Mouse (Mus musculus): ENCODE results near the gene Samd7. TPM values are rescaled to one million over a fixed set of nuclear protein-coding genes. Genes with fewer than 3 reads are reported as not detected.

Gene Samd7
- total RNA-seq (2023): not detected

DNA sequence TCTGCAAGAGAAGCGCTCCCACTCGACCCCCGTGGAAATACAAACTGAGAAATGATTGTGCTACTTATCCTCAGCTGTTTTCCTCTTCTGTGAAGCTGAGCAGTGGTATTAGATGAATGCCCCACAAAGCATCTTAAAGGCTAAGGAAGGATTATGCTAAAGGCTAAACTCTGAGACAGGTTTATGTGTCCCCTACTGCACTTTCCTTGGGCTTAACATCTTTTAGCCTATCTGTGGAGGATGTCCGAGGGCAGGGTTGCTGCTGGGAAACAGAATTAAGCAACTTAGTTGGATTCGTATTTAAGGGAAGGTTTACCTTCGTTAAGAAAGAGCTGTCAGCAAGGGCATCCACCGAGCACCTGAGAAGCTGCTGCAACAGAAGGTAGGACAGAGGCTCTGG lies at the start of gene Samd7:
Gene Samd7, plus strand, starts transcription at position 288 of the 400 bp plus-strand sequence.

GRCm38 (mm10) chr3:30699711-30700505 lies 46.2 kb upstream of the Samd7 start, which contains the start of gene Lrrc31:
TSS of gene Lrrc31 (minus strand) at chr3:30699843.

DNA sequence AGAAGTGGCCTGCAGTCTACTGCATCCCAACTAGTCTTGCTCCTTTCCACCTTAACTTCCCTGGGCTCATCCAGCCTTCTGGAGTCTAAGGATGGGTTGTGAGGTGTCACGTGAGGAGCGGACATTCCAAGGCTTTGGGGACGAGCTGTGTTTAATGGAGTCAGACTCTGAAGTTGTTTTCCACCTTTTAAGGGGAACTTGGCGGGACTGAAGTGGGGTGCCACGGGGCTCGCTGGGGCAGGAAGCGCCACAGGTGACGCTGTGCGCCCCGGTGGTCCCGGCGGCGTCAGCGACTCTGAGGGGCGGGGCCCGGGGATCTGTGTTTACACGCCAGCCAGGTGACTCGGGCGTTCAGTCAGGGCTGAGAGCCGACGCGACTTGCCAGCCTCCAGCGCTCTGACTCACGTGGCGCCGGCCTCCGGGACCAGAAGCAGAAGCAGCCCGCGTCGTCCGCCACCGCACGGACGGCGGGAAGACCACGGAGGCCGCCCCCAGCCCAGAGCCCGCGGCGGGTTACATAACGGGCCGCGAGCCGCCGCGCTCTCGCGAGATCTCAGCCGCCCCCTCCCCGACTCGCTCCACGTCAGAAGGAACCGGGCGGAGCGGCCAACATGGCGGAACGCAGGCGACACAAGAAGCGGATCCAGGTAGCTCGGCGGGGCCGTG lies 46.8 kb downstream of the Samd7 start, which contains the start of gene Sec62:
Gene Sec62, plus strand, starts transcription at position 139 of the 666 bp plus-strand sequence.

Other genes with a start within 250 kb of the Samd7 start
- gene Mecom, start 198.3 kb upstream of the Samd7 start, total RNA-seq (2023): under 1 TPM in 1 of 2 experiments, not detected in 1; 0.15 TPM
- gene Actrt3, start 146.4 kb upstream of the Samd7 start, total RNA-seq (2023): not detected
- gene Mynn, start 144.2 kb upstream of the Samd7 start, total RNA-seq (2023): 10 to 100 TPM; 27.9 to 29.7 TPM
- not detected for gene Lrriq4, start 101.8 kb upstream of the Samd7 start, total RNA-seq (2023)
- gene Lrrc34, start 98.4 kb upstream of the Samd7 start, total RNA-seq (2023): not detected
- not detected for gene Lrrc31, start 46.5 kb upstream of the Samd7 start, total RNA-seq (2023)
- 10 to 100 TPM; 46.8 to 48.6 TPM for gene Sec62, start 46.6 kb downstream of the Samd7 start, total RNA-seq (2023)
- 10 to 100 TPM; 26.0 to 30.0 TPM for gene Gpr160, start 109.7 kb downstream of the Samd7 start, total RNA-seq (2023)
- 10 to 100 TPM; 32.1 to 34.0 TPM for gene Phc3, start 223.1 kb downstream of the Samd7 start, total RNA-seq (2023)
- 10 to 100 TPM; 14.7 to 16.7 TPM for gene Prkci, start 249.5 kb downstream of the Samd7 start, total RNA-seq (2023)